In the genomic region with DNA sequence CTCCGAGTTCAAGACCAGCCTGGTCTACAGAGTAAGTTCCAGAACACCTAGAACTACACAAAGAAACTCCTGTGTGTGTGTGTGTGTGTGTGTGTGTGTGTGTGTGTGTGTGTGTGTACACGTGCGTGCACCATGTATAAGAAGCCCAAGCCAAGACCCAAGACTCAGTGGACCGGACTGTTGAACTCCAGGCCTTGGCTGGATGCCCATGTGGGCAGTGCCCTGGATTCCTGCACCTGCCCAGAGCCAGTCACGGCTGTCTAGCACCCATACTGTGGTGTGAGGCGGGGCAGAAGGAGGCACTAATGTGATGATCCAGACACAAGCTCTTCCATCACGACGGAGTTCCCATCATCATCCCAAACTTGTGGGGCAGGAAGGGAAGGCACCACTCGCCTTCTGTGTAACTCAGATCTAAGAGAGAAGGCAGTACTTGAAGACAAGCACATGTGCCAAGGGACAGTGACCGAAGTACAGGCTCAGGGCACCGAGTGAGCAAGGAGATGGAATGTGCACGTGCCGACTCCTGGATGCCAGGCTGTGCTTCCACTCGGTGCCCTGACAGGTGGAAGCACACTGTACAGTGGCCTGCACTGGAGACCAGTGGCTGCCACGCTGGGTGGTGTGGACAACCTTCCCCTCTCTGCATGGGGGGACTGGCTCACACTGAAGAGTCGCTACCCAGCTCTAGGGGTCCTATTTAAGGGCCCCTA, we compare ENCODE assay signal across 21 mouse cellular contexts. TPM values are rescaled to one million over a fixed set of nuclear protein-coding genes. Genes with fewer than 3 reads are reported as not detected.
DNase-seq lines count a peak whose midpoint lies in the region; ATAC-seq and TF ChIP-seq lines count a peak whose summit lies in the region.
"Had no signal": no experiment of that assay in that cellular context is flagged by ENCODE, and none has a peak within 500 bp of the region (broad histone marks: within the 10 kb centered on the region; RNA-seq: fewer than 3 reads in every experiment).

No protein-coding gene starts in this region.

- H3K4me3 ChIP-seq in embryonic facial prominence, embryonic 13.5 days, result no peak overlapping the region
- H3K4me3 ChIP-seq in embryonic facial prominence, embryonic 10.5 days, result no peak overlapping the region
- H3K4me3 ChIP-seq in liver, adult 2 months (ENCODE audit: insufficient read depth, low read depth, low read length), result no peak overlapping the region
- no peak overlapping the region for H3K4me3 ChIP-seq in liver, embryonic 12.5 days
- H3K4me3 ChIP-seq: heart, embryonic 15.5 days; layer of hippocampus, adult 2 months; limb, embryonic 13.5 days; stomach, embryonic 15.5 days had no signal

- H3K79me2 ChIP-seq in liver, adult 2 months (ENCODE audit: control insufficient read depth, insufficient read depth, low read length), result no peaks in the 10 kb centered on the region

- no peaks in the 10 kb centered on the region for H3K27me3 ChIP-seq in embryonic facial prominence, embryonic 13.5 days
- H3K27me3 ChIP-seq in embryonic facial prominence, embryonic 10.5 days (replicated peaks; ENCODE audit: low read depth, poor library complexity, severe bottlenecking), result peaks cover 5% of the 10 kb centered on the region; the same call in 1 of the 2 replicates
- H3K27me3 ChIP-seq in liver, adult 2 months (ENCODE audit: control insufficient read depth, insufficient read depth, low read length), result no peaks in the 10 kb centered on the region
- peaks cover 5% of the 10 kb centered on the region; the same call in 1 of the 2 replicates for H3K27me3 ChIP-seq in liver, embryonic 12.5 days (replicated peaks)
- H3K27me3 ChIP-seq: limb, embryonic 13.5 days; stomach, embryonic 15.5 days had no signal

- H3K36me3 ChIP-seq in embryonic facial prominence, embryonic 13.5 days, result peaks cover 44% of the 10 kb centered on the region
- H3K36me3 ChIP-seq in embryonic facial prominence, embryonic 10.5 days (replicated peaks), result peaks cover 51% of the 10 kb centered on the region
- H3K36me3 ChIP-seq in liver, adult 2 months (ENCODE audit: control insufficient read depth, insufficient read depth, low read length), result no peaks in the 10 kb centered on the region
- peaks cover 45% of the 10 kb centered on the region for H3K36me3 ChIP-seq in liver, embryonic 12.5 days

- H3K9ac ChIP-seq in embryonic facial prominence, embryonic 13.5 days, result 0 out of 2 replicates have a peak overlapping the region, but pooled peaks have one; percentile 11
- no peak overlapping the region for H3K9ac ChIP-seq in liver, adult 2 months (ENCODE audit: low read depth, low read length)
- no peak overlapping the region for H3K9ac ChIP-seq in liver, embryonic 12.5 days
- H3K9ac ChIP-seq: heart, embryonic 15.5 days; hindbrain, embryonic 14.5 days; limb, embryonic 13.5 days; liver, embryonic 14.5 days; lung, embryonic 14.5 days; stomach, embryonic 15.5 days had no signal

- H3K4me2 ChIP-seq in embryonic facial prominence, embryonic 13.5 days, result no peak overlapping the region
- H3K4me2 ChIP-seq in liver, embryonic 12.5 days, result no peak overlapping the region
- H3K4me2 ChIP-seq: heart, embryonic 15.5 days; hindbrain, embryonic 14.5 days; limb, embryonic 13.5 days; lung, embryonic 14.5 days; stomach, embryonic 15.5 days had no signal

- ATAC-seq in embryonic facial prominence, embryonic 13.5 days (ENCODE audit: insufficient number of reproducible peaks, insufficient read depth, low FRiP score, low TSS enrichment, low read depth), result no peak
- no peak for ATAC-seq in liver, embryonic 12.5 days
- ATAC-seq in erythroid progenitor cell, adult 5-6 weeks (replicated peaks; ENCODE audit: low FRiP score, poor library complexity, severe bottlenecking), result no peak
- ATAC-seq: CD4-positive, CD25-positive, alpha-beta regulatory T cell, adult 4 months had no signal

- no peaks in the 10 kb centered on the region for H3K4me1 ChIP-seq in embryonic facial prominence, embryonic 13.5 days
- peaks cover 22% of the 10 kb centered on the region for H3K4me1 ChIP-seq in embryonic facial prominence, embryonic 10.5 days
- no peaks in the 10 kb centered on the region for H3K4me1 ChIP-seq in liver, adult 2 months (ENCODE audit: control insufficient read depth, insufficient read depth, low read length)
- peaks cover 18% of the 10 kb centered on the region for H3K4me1 ChIP-seq in liver, embryonic 12.5 days
- H3K4me1 ChIP-seq: heart, embryonic 15.5 days; limb, embryonic 13.5 days; stomach, embryonic 15.5 days had no signal

- 85% methylated on average over 16 of the region's 16 CpGs for WGBS in embryonic facial prominence, embryonic 13.5 days
- WGBS in embryonic facial prominence, embryonic 10.5 days, result 89% methylated on average over 16 of the region's 16 CpGs
- 64% methylated on average over 16 of the region's 16 CpGs for WGBS in liver, adult 2 months
- WGBS in liver, embryonic 12.5 days (ENCODE audit: insufficient replicate concordance), result 77% methylated on average over 16 of the region's 16 CpGs

- no peak for TF ChIP-seq POLR2A in liver, adult 2 months (IDR thresholded peaks at IDR 0.05; ENCODE audit: extremely low read depth, insufficient read depth, low read length)

- no peak for DNase-seq in embryonic facial prominence, embryonic 10.5 days (ENCODE audit: low spot score)
- DNase-seq in liver, adult 2 months (ENCODE audit: extremely low read depth, low read depth, low spot score), result peak; percentile 72
- peak; percentile 89 to 91 for DNase-seq in kidney, adult 8-10 months
- DNase-seq in kidney, postnatal 14 days, result peak; percentile 87
- no peak for DNase-seq in adrenal gland, postnatal 10 days
- DNase-seq: adrenal gland, postnatal 25 days; heart, postnatal 36 days; layer of hippocampus, postnatal 36 days; lung, embryonic 14.5 days; thymus, adult 18-20 months; thymus, postnatal 36 days had no signal

- TF ChIP-seq CTCF in liver, adult 2 months (IDR thresholded peaks at IDR 0.05; ENCODE audit: low read depth, low read length), result no peak

- H3K9me3 ChIP-seq in embryonic facial prominence, embryonic 13.5 days, result no peaks in the 10 kb centered on the region
- no peaks in the 10 kb centered on the region for H3K9me3 ChIP-seq in embryonic facial prominence, embryonic 10.5 days
- no peaks in the 10 kb centered on the region for H3K9me3 ChIP-seq in liver, embryonic 12.5 days (replicated peaks)
- H3K9me3 ChIP-seq: heart, embryonic 15.5 days; limb, embryonic 13.5 days; stomach, embryonic 15.5 days had no signal

- no peak overlapping the region for H3K27ac ChIP-seq in embryonic facial prominence, embryonic 13.5 days
- no peak overlapping the region for H3K27ac ChIP-seq in embryonic facial prominence, embryonic 10.5 days (replicated peaks)
- H3K27ac ChIP-seq in liver, adult 2 months (replicated peaks; ENCODE audit: insufficient read depth, low read depth, low read length), result no peak overlapping the region
- H3K27ac ChIP-seq in liver, embryonic 12.5 days, result no peak overlapping the region
- H3K27ac ChIP-seq: heart, embryonic 15.5 days; hindbrain, embryonic 14.5 days; layer of hippocampus, adult 2 months; limb, embryonic 13.5 days; liver, embryonic 14.5 days; stomach, embryonic 15.5 days had no signal

RNA-seq across cellular contexts. Expression of a gene that starts 13.4 kb away (rescaled TPM):
- 7.3 and 8.9 TPM in 2 replicates for polyA plus RNA-seq in embryonic facial prominence, embryonic 13.5 days (2015; fragmentation: Nextera tagmentation; extraction: Ambion mirVana)
- 8.6 and 10.5 TPM in 2 replicates for polyA plus RNA-seq in embryonic facial prominence, embryonic 10.5 days (2016; fragmentation: Nextera tagmentation; extraction: Ambion mirVana)
- 1.1 and 1.3 TPM in 2 replicates for total RNA-seq in liver, adult 2 months (2014; rRNA removed)
- 0.86 and 1.2 TPM in 2 replicates for polyA plus RNA-seq in liver, adult 2 months (2012; rRNA removed)
- 15.5 and 18.3 TPM in 2 replicates for polyA plus RNA-seq in liver, embryonic 12.5 days (2016; fragmentation: Nextera tagmentation; extraction: Ambion mirVana)
- total RNA-seq in adrenal gland, postnatal 10 days (2021), result 1 to 10 TPM; 6.6 to 9.2 TPM
- total RNA-seq in erythroid progenitor cell, adult 5-6 weeks (2015; ENCODE audit: low replicate concordance), result 42.8 and 81.4 TPM in 2 replicates
- 58.5 and 59.2 TPM in 2 replicates for total RNA-seq in erythroid progenitor cell, adult 5-6 weeks (2017; ENCODE audit: low replicate concordance)
- polyA plus RNA-seq: CD4-positive, CD25-positive, alpha-beta regulatory T cell, adult 4 months had no signal

RNA-seq across cellular contexts. Expression of a gene that starts 25.9 kb away (rescaled TPM):
- 24.5 and 29.0 TPM in 2 replicates for polyA plus RNA-seq in embryonic facial prominence, embryonic 13.5 days (2015; fragmentation: Nextera tagmentation; extraction: Ambion mirVana)
- polyA plus RNA-seq in embryonic facial prominence, embryonic 10.5 days (2016; fragmentation: Nextera tagmentation; extraction: Ambion mirVana), result 42.6 and 44.4 TPM in 2 replicates
- total RNA-seq in liver, adult 2 months (2014; rRNA removed), result 10.0 and 14.2 TPM in 2 replicates
- polyA plus RNA-seq in liver, adult 2 months (2012; rRNA removed), result 23.1 and 25.2 TPM in 2 replicates
- polyA plus RNA-seq in liver, embryonic 12.5 days (2016; fragmentation: Nextera tagmentation; extraction: Ambion mirVana), result 21.8 and 23.3 TPM in 2 replicates
- total RNA-seq in adrenal gland, postnatal 10 days (2021), result 10 to 100 TPM; 36.6 to 51.9 TPM
- 46.5 and 59.1 TPM in 2 replicates for total RNA-seq in erythroid progenitor cell, adult 5-6 weeks (2015; ENCODE audit: low replicate concordance)
- 31.3 and 72.7 TPM in 2 replicates for total RNA-seq in erythroid progenitor cell, adult 5-6 weeks (2017; ENCODE audit: low replicate concordance)

RNA-seq across cellular contexts. Expression of a gene that starts 41.7 kb away (rescaled TPM):
- polyA plus RNA-seq in embryonic facial prominence, embryonic 13.5 days (2015; fragmentation: Nextera tagmentation; extraction: Ambion mirVana), result 8.7 and 9.6 TPM in 2 replicates
- polyA plus RNA-seq in embryonic facial prominence, embryonic 10.5 days (2016; fragmentation: Nextera tagmentation; extraction: Ambion mirVana), result 9.2 and 10.5 TPM in 2 replicates
- total RNA-seq in liver, adult 2 months (2014; rRNA removed), result 11.5 and 12.5 TPM in 2 replicates
- polyA plus RNA-seq in liver, adult 2 months (2012; rRNA removed), result 6.3 and 7.0 TPM in 2 replicates
- polyA plus RNA-seq in liver, embryonic 12.5 days (2016; fragmentation: Nextera tagmentation; extraction: Ambion mirVana), result 47.7 and 48.9 TPM in 2 replicates
- 10 to 100 TPM; 18.8 to 25.1 TPM for total RNA-seq in adrenal gland, postnatal 10 days (2021)
- total RNA-seq in erythroid progenitor cell, adult 5-6 weeks (2015; ENCODE audit: low replicate concordance), result 36.5 and 36.8 TPM in 2 replicates
- 45.3 and 55.7 TPM in 2 replicates for total RNA-seq in erythroid progenitor cell, adult 5-6 weeks (2017; ENCODE audit: low replicate concordance)

Comparison
In these comparisons a context has a peak if more than half of its experiments do, and no peak if none do; other contexts are left out.
1. DNase-seq: peak in liver, adult 2 months (single experiment), kidney, adult 8-10 months (2 of 2) and kidney, postnatal 14 days (single experiment); none in embryonic facial prominence, embryonic 10.5 days (single experiment) and adrenal gland, postnatal 10 days (single experiment).